Mouse (Mus musculus): ENCODE results near the gene Xrcc1. TPM values are rescaled to one million over a fixed set of nuclear protein-coding genes. Genes with fewer than 3 reads are reported as not detected.
A peak's percentile ranks its signal among the peaks of the same experiment; 100 is the strongest.
"Not testable (repeated sequence)": the region's sequence is repeated elsewhere in the genome, so short reads cannot be mapped to it uniquely, and the experiment has no call there.

The Xrcc1 gene
- polyA plus RNA-seq, 1 experiment from 2014 or later = 57.4 TPM

DNA sequence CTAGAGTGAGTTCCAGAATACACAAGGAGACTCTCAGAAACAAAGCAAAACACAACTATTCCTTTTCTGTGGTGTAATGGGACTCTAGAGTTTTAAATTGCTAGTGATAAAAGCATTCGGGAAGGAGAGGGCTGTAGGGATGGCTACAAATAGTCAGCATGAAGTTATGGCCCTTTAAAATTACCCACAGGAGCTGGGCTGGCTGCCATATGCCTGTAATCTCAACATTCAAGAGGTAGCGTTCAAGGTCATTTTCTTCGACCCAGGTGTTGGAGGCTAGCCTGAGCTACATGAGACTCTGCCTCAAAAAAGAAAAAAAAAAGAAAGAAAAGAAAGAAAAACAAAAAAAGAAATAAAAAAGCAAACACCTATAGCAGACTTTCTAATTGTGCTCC lies 40.0 kb upstream of the Xrcc1 start:
- 8% methylated on average over 3 of the region's 3 CpGs for WGBS

DNA sequence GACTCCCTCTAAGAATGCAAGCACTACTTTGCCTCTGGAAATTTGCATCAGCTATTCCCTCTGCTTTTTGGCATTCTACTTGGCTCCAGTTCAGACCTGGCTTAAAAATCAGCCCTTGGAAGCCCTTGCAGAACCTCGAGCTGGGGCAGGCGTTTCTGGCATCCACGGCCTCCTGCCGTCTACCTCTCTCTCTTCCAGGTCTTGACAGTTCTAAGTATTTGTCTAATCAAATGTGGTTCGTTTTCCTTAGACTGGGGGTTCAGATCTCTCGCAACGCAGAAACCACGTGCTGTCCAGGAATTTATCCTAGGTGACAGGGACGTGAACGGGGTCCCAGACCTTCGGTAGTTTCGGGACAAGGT lies 39.6 kb upstream of the Xrcc1 start:
- WGBS = under 1% methylated on average over 12 of the region's 12 CpGs
- H3K4me3 ChIP-seq (ENCODE audit: control insufficient read depth in 1 of 2, insufficient read depth in 1 of 2, low read depth in 1 of 2, low read length in 2 of 2) = peak overlapping the region; percentile 64 to 70
- peak overlapping the region; percentile 96 for H3K9ac ChIP-seq (ENCODE audit: low read length)
- no peak; the same call in 1 of the 2 replicates for ATAC-seq (ENCODE audit: insufficient number of reproducible peaks, insufficient read depth, low FRiP score, low read depth)
- H3K4me2 ChIP-seq (ENCODE audit: low read length) = peak overlapping the region; percentile 80
- H3K4me1 ChIP-seq (ENCODE audit: control insufficient read depth in 2 of 2, insufficient read depth in 2 of 2, low read length in 2 of 2) = peaks cover 11 to 24% of the 10 kb centered on the region in 2 experiments
- peaks cover 4% of the 10 kb centered on the region; the same call in 1 of the 2 replicates for H3K36me3 ChIP-seq (ENCODE audit: control insufficient read depth, insufficient read depth, low read length)
- H3K9me3 ChIP-seq (ENCODE audit: control insufficient read depth, low read length) = no peaks in the 10 kb centered on the region
- H3K27me3 ChIP-seq (ENCODE audit: control insufficient read depth, insufficient read depth, low read length) = peaks cover 27% of the 10 kb centered on the region
- peak overlapping the region; percentile 89 to 99 for H3K27ac ChIP-seq (replicated peaks in 1 of 2; ENCODE audit: control insufficient read depth in 1 of 2, insufficient read depth in 1 of 2, low read depth in 2 of 2, low read length in 2 of 2)

More for the DNA sequence above, 40.0 kb upstream of the Xrcc1 start:
- Histone ChIP-seq H3K4me2 (ENCODE audit: low read length) (peak overlapping the region; percentile 80), H3K9ac (ENCODE audit: low read length) (peak overlapping the region; percentile 96), H3K27me3 (ENCODE audit: control insufficient read depth, insufficient read depth, low read length) (peaks cover 31% of the 10 kb centered on the region), H3K4me3 (ENCODE audit: control insufficient read depth in 1 of 2, insufficient read depth in 1 of 2, low read depth in 1 of 2, low read length in 2 of 2) (peak overlapping the region; percentile 64 to 70; a peak in 3 of 4 replicates), H3K9me3 (ENCODE audit: control insufficient read depth, low read length) (no peaks in the 10 kb centered on the region; the same call in 1 of the 2 replicates), H3K4me1 (ENCODE audit: control insufficient read depth in 2 of 2, insufficient read depth in 2 of 2, low read length in 2 of 2) (peaks cover 11 to 24% of the 10 kb centered on the region in 2 experiments), H3K27ac (replicated peaks in 1 of 2; ENCODE audit: control insufficient read depth in 1 of 2, insufficient read depth in 1 of 2, low read depth in 2 of 2, low read length in 2 of 2) (peak overlapping the region; percentile 89 to 99), H3K36me3 (ENCODE audit: control insufficient read depth, insufficient read depth, low read length) (peaks cover 4% of the 10 kb centered on the region; the same call in 1 of the 2 replicates)
- no peak for ATAC-seq (ENCODE audit: insufficient number of reproducible peaks, insufficient read depth, low FRiP score, low read depth)

- H3K4me3 ChIP-seq (ENCODE audit: control insufficient read depth in 1 of 2, insufficient read depth in 1 of 2, low read depth in 1 of 2, low read length in 2 of 2) = peak within 1 kb of the TSS; percentile 64 to 70
- peaks cover 4% of the 10 kb centered on the region; the same call in 1 of the 2 replicates for H3K36me3 ChIP-seq (ENCODE audit: control insufficient read depth, insufficient read depth, low read length)
- WGBS = under 1% methylated on average over 75 of the region's 84 CpGs
- ATAC-seq (ENCODE audit: insufficient number of reproducible peaks, insufficient read depth, low FRiP score, low read depth) = peak; percentile 85
- peak within 1 kb of the TSS; percentile 89 to 99 for H3K27ac ChIP-seq (replicated peaks in 1 of 2; ENCODE audit: control insufficient read depth in 1 of 2, insufficient read depth in 1 of 2, low read depth in 2 of 2, low read length in 2 of 2)
- peaks cover 11 to 24% of the 10 kb centered on the region in 2 experiments for H3K4me1 ChIP-seq (ENCODE audit: control insufficient read depth in 2 of 2, insufficient read depth in 2 of 2, low read length in 2 of 2)
- H3K4me2 ChIP-seq (ENCODE audit: low read length) = peak within 1 kb of the TSS; percentile 80
- H3K9ac ChIP-seq (ENCODE audit: low read length) = peak within 1 kb of the TSS; percentile 96
- no peaks in the 10 kb centered on the region for H3K9me3 ChIP-seq (ENCODE audit: control insufficient read depth, low read length)
- peaks cover 21% of the 10 kb centered on the region for H3K27me3 ChIP-seq (ENCODE audit: control insufficient read depth, insufficient read depth, low read length)
These were observed 39.0 kb upstream of the Xrcc1 start, which contains the start of gene Zfp428 for GRCm38 (mm10) chr7:24506838-24507725. TSS of gene Zfp428 (plus strand) at chr7:24507006.

- H3K9me3 ChIP-seq (ENCODE audit: control insufficient read depth, low read length) = no peaks in the 10 kb centered on the region
- peak overlapping the region; percentile 64 to 70 for H3K4me3 ChIP-seq (ENCODE audit: control insufficient read depth in 1 of 2, insufficient read depth in 1 of 2, low read depth in 1 of 2, low read length in 2 of 2)
- H3K4me1 ChIP-seq (ENCODE audit: control insufficient read depth in 2 of 2, insufficient read depth in 2 of 2, low read length in 2 of 2) = peaks cover 11 to 24% of the 10 kb centered on the region in 2 experiments
- H3K9ac ChIP-seq (ENCODE audit: low read length) = peak overlapping the region; percentile 96
- H3K36me3 ChIP-seq (ENCODE audit: control insufficient read depth, insufficient read depth, low read length) = peaks cover 4% of the 10 kb centered on the region; the same call in 1 of the 2 replicates
- no peak for ATAC-seq (ENCODE audit: insufficient number of reproducible peaks, insufficient read depth, low FRiP score, low read depth)
- peaks cover 15% of the 10 kb centered on the region; the same call in 1 of the 2 replicates for H3K27me3 ChIP-seq (ENCODE audit: control insufficient read depth, insufficient read depth, low read length)
- H3K27ac ChIP-seq (replicated peaks in 1 of 2; ENCODE audit: control insufficient read depth in 1 of 2, insufficient read depth in 1 of 2, low read depth in 2 of 2, low read length in 2 of 2) = peak overlapping the region; percentile 89 to 99
- peak overlapping the region; percentile 80 for H3K4me2 ChIP-seq (ENCODE audit: low read length)
- 2% methylated on average over 20 of the region's 20 CpGs for WGBS
These were observed 38.4 kb upstream of the Xrcc1 start for GRCm38 (mm10) chr7:24507726-24508114.

- Histone ChIP-seq H3K9ac (ENCODE audit: low read length) (no peak within 1 kb of the TSS), H3K4me3 (ENCODE audit: control insufficient read depth in 1 of 2, insufficient read depth in 1 of 2, low read depth in 1 of 2, low read length in 2 of 2) (no peak within 1 kb of the TSS), H3K9me3 (ENCODE audit: control insufficient read depth, low read length) (no peaks in the 10 kb centered on the region), H3K4me1 (ENCODE audit: control insufficient read depth in 2 of 2, insufficient read depth in 2 of 2, low read length in 2 of 2) (no peaks in the 10 kb centered on the region), H3K27ac (replicated peaks in 1 of 2; ENCODE audit: control insufficient read depth in 1 of 2, insufficient read depth in 1 of 2, low read depth in 2 of 2, low read length in 2 of 2) (no peak within 1 kb of the TSS), H3K36me3 (ENCODE audit: control insufficient read depth, insufficient read depth, low read length) (peaks cover 20% of the 10 kb centered on the region), H3K27me3 (ENCODE audit: control insufficient read depth, insufficient read depth, low read length) (no peaks in the 10 kb centered on the region), H3K4me2 (ENCODE audit: low read length) (no peak within 1 kb of the TSS)
- 91% methylated on average over 7 of the region's 7 CpGs for WGBS
- no peak for ATAC-seq (ENCODE audit: insufficient number of reproducible peaks, insufficient read depth, low FRiP score, low read depth)
These were observed 33.7 kb upstream of the Xrcc1 start, which contains the start of gene AC161166.1 for GRCm38 (mm10) chr7:24512355-24512754. TSS of gene AC161166.1 (minus strand) at chr7:24512455.

- H3K4me2 ChIP-seq (ENCODE audit: low read length); ATAC-seq (ENCODE audit: insufficient number of reproducible peaks, insufficient read depth, low FRiP score, low read depth); H3K4me1 ChIP-seq (ENCODE audit: control insufficient read depth in 2 of 2, insufficient read depth in 2 of 2, low read length in 2 of 2); H3K9ac ChIP-seq (ENCODE audit: low read length); H3K27me3 ChIP-seq (ENCODE audit: control insufficient read depth, insufficient read depth, low read length); H3K9me3 ChIP-seq (ENCODE audit: control insufficient read depth, low read length); H3K27ac ChIP-seq (replicated peaks in 1 of 2; ENCODE audit: control insufficient read depth in 1 of 2, insufficient read depth in 1 of 2, low read depth in 2 of 2, low read length in 2 of 2); H3K4me3 ChIP-seq (ENCODE audit: control insufficient read depth in 1 of 2, insufficient read depth in 1 of 2, low read depth in 1 of 2, low read length in 2 of 2): not testable (repeated sequence)
- peaks cover 16% of the 10 kb centered on the region; the same call in 1 of the 2 replicates for H3K36me3 ChIP-seq (ENCODE audit: control insufficient read depth, insufficient read depth, low read length)
- WGBS = 60% methylated on average over 8 of the region's 8 CpGs
These were observed 29.8 kb upstream of the Xrcc1 start for GRCm38 (mm10) chr7:24516319-24516718.

- H3K27me3 ChIP-seq (ENCODE audit: control insufficient read depth, insufficient read depth, low read length) = no peaks in the 10 kb centered on the region
- H3K4me3 ChIP-seq (ENCODE audit: control insufficient read depth in 1 of 2, insufficient read depth in 1 of 2, low read depth in 1 of 2, low read length in 2 of 2) = no peak overlapping the region
- ATAC-seq (ENCODE audit: insufficient number of reproducible peaks, insufficient read depth, low FRiP score, low read depth) = no peak
- H3K4me2 ChIP-seq (ENCODE audit: low read length) = no peak overlapping the region
- no peak overlapping the region for H3K9ac ChIP-seq (ENCODE audit: low read length)
- no peaks in the 10 kb centered on the region for H3K4me1 ChIP-seq (ENCODE audit: control insufficient read depth in 2 of 2, insufficient read depth in 2 of 2, low read length in 2 of 2)
- 46% methylated on average over 5 of the region's 5 CpGs for WGBS
- H3K27ac ChIP-seq (replicated peaks in 1 of 2; ENCODE audit: control insufficient read depth in 1 of 2, insufficient read depth in 1 of 2, low read depth in 2 of 2, low read length in 2 of 2) = no peak overlapping the region
- no peaks in the 10 kb centered on the region for H3K9me3 ChIP-seq (ENCODE audit: control insufficient read depth, low read length)
- H3K36me3 ChIP-seq (ENCODE audit: control insufficient read depth, insufficient read depth, low read length) = peaks cover 16% of the 10 kb centered on the region; the same call in 1 of the 2 replicates
These were observed 29.0 kb upstream of the Xrcc1 start for GRCm38 (mm10) chr7:24517077-24517476.
